Mouse (Mus musculus) ES-E14 (cell line): ENCODE data around the gene Rxra.

Source experiments
- CHD2 ChIP-seq: IDR thresholded peaks from 2 replicates; pipeline ENCODE4 v1.6.1; 2014; ENCODE audit warnings: mild to moderate bottlenecking, low read depth, low read length, inconsistent platforms
- MAFK ChIP-seq: IDR thresholded peaks from 2 replicates; pipeline ENCODE4 v1.6.1; 2014; ENCODE audit warnings: mild to moderate bottlenecking, low read depth, low read length, inconsistent platforms; ENCODE audit not compliant: insufficient read depth
- ZC3H11A ChIP-seq: IDR thresholded peaks from 2 replicates; pipeline ENCODE4 v1.6.1; 2012; ENCODE audit warnings: low read depth, mild to moderate bottlenecking, inconsistent platforms, low read length, borderline replicate concordance
- ZNF384 ChIP-seq: IDR thresholded peaks from 2 replicates; pipeline ENCODE4 v1.6.1; 2012; ENCODE audit warnings: low read depth, low read length, inconsistent platforms

GRCm38 (mm10) chr2:27692608-27693007 lies 16.4 kb downstream of the Rxra start:
- TF ChIP-seq ZC3H11A: no peak
- no peak for TF ChIP-seq CHD2
- no peak for TF ChIP-seq ZNF384
- TF ChIP-seq MAFK: no peak
